Mouse (Mus musculus): ENCODE results near the gene Gucy2e.

DNA sequence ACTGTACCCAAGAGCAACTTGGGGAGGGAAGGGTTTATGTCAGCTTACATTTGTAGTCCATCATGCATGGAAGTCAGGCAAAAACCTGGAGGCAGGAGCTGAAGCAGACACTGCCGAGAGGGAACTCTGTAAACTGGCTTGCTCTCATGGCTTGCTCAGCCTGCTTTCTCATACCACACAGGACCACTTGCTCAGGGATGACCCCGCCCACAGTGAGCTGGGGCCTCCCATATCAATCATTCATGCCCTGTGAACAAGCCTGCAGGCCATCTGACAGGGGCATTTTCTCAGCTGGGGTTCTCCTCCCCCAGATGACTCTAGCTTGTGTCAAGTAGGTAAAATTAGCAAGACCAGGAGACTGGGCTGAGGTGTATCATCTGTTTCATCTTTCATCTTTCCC is 27.4 kb upstream of the Gucy2e start:
- TF ChIP-seq CTCF (IDR thresholded peaks at IDR 0.05; ENCODE audit: borderline replicate concordance, control insufficient read depth, extremely low read depth, insufficient read depth, low read length, poor library complexity) (no peak), POLR2A (IDR thresholded peaks at IDR 0.05; ENCODE audit: control insufficient read depth, extremely low read depth, insufficient read depth, low read length, poor library complexity) (no peak)

Data from thymus, adult 2 months (tissue).